Mouse (Mus musculus): ENCODE results near the gene Tbxas1. TPM values are rescaled to one million over a fixed set of nuclear protein-coding genes. Genes with fewer than 3 reads are reported as not detected.

Tbxas1 gene
- total RNA-seq, 2 experiments from 2014 or later = 0.79 to 0.81 TPM

DNA sequence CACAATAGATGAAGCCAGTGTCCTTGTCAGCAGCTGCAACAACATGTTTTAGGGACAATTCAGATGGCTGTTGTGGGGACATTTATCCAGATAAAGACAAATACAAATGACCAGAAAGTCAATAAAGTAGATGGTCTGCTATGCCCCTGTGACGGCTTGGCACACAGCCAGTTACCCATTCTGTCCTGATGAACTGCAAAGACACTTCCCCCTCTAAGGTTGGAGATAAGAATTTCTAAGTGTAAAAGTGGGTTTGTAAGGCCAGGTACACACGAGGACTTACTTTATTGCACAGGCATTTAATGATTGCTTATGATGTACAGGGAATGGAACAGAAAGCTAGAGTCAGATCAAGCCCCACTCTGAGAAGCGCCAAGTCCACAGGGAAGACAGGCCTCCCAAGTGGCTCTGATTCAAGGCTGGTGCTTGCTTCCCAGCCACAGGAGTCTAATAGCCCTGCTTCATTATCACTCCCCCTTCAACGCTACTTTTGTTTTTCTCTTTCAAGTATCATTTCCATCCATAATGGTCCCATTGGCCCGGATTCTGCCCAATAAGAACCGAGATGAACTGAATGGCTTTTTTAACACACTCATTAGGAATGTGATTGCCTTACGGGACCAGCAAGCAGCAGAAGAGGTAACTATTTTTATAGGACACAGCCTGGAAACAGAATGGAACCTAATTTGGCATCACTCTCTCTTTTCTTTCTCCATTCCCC is 147.4 kb downstream of the Tbxas1 start:
- intact Hi-C loops (cut with DNase I) = no loop called here
- no peak for DNase-seq

- intact Hi-C loops (cut with DNase I) = no loop called here
- DNase-seq = no peak
Observed at GRCm38 (mm10) chr6:39024631-39025030, 149.4 kb downstream of the Tbxas1 start.

DNA sequence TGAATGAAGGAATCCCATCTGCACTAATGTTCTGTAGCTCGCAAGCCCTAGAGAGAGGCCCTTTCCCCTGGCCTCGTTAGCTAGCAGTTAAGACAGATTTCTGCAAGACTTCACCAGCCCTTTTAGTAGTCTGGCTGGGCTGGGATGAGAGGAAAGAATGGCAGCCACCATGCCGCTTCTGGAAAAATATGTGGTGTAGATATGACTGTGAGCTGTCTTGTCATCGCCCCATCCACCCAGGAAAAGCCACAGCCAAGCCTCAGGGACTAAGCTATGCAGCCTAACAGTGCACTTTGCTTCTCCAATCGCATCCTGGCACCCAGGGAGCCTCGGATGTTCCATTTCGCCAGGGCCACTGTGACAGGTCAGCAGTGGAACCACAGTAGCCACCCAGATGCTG is 149.8 kb downstream of the Tbxas1 start:
- intact Hi-C loops (cut with DNase I) = no loop called here
- DNase-seq = no peak

- DNase-seq = no peak
- intact Hi-C loops (cut with DNase I) = no loop called here
Observed at GRCm38 (mm10) chr6:39030714-39031113, 155.5 kb downstream of the Tbxas1 start.

GRCm38 (mm10) chr6:39033676-39034075 is 158.5 kb downstream of the Tbxas1 start:
- intact Hi-C loops (cut with DNase I) = no loop called here
- no peak for DNase-seq

- intact Hi-C loops (cut with DNase I) = no loop called here
- no peak for DNase-seq
Observed at GRCm38 (mm10) chr6:39035039-39035438, 159.8 kb downstream of the Tbxas1 start.

DNA sequence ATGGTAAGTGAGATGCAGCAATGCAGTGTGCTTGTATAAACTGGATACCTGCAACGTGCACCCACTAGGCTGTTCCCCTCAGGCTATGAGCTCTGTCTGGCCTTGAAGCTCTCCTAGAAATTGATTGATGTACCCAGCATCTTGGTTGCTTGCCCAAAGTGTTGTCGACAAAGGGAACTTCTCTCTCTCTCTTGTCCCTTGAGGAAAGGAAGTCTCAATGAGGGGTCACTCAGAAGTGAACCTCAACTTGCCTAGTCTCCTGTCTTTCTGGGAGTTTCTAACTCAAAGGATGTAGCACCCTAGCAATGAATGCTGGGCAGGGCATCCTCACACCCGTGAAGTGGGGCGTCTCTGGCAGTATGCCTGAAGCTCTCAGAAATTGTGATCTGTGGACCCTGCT is 161.0 kb downstream of the Tbxas1 start:
- no peak for DNase-seq

DNA sequence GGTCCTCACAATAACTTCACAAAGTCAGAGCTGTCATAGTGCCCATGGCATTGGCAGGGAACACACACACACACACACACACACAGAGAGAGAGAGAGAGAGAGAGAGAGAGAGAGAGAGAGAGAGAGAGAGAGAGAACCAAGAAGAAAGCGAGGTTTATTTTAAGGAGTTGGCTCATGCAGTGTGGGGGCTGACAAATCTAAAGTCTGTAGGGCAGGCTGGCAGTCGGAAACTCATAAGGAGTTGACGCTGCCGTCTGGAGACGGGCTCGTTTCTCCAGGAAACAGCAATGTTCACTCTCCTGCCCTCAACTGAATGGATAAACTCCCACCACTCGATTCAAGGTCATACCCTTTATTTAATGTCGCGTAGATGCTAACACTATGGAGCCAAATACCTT is 165.2 kb downstream of the Tbxas1 start:
- no peak for DNase-seq
- intact Hi-C loops (cut with DNase I) = no loop called here

More for the DNA sequence above, 161.0 kb downstream of the Tbxas1 start:
- intact Hi-C loops (cut with DNase I) = no loop called here

DNA sequence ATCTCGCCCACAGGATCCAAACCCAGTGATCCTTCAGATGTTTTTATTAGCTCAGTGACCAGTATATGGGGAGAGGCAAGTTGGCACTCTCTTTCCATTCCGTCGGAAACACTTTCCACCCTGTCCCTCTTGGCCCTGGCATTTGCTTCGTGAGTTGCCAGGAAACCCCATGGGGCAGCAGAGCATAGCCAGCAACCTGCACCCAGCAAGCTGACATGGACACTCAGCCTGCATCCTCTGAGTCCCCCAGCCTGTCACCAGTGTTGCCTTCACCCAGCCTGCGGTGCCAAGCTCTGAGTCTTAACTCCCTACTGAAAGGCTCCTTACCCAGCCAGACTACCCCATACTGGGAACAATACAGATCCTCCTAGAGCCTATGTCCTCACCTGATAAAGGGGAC is 173.9 kb downstream of the Tbxas1 start:
- intact Hi-C loops (cut with DNase I) = no loop called here
- DNase-seq = no peak

- DNase-seq = no peak
Observed at GRCm38 (mm10) chr6:39050836-39051235, 175.6 kb downstream of the Tbxas1 start.

GRCm38 (mm10) chr6:39051799-39052556 is 176.8 kb downstream of the Tbxas1 start:
- intact Hi-C loops (cut with DNase I) = no loop called here
- DNase-seq = no peak

More at GRCm38 (mm10) chr6:39050836-39051235, 175.6 kb downstream of the Tbxas1 start:
- intact Hi-C loops (cut with DNase I) = no loop called here

GRCm38 (mm10) chr6:39052636-39053035 is 177.4 kb downstream of the Tbxas1 start:
- DNase-seq = no peak
- intact Hi-C loops (cut with DNase I) = no loop called here

DNA sequence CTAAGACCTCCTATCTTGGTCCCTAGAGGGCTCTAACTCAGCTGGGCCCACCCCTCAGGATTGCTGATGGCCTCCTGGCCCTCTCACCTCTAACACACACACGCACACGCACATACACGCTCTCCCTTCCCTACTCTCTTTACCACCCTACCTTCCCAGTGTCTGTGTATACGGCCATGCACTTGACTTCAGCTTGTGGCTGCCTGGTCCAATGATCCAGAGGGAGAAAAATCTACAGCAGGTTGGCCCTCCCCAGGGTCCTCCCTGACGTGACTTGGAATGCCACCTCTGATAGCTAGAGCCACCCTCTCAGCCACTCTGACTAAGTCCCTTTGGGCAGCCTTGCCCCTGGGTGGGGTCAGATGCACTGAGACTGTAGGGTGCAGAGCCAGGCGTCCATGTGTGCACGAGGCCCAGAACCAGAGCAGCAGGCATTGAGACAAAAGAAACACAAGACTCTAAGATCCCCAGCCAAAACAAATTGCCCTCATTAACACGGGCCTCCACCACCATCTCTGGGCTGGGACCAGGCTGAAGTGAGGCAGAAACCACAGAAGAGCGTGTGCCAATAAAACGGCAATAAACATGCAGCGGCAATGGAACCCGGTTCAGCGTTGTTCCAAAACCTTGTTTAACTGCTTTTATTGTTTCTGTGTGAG is 179.1 kb downstream of the Tbxas1 start:
- no peak for DNase-seq

DNA sequence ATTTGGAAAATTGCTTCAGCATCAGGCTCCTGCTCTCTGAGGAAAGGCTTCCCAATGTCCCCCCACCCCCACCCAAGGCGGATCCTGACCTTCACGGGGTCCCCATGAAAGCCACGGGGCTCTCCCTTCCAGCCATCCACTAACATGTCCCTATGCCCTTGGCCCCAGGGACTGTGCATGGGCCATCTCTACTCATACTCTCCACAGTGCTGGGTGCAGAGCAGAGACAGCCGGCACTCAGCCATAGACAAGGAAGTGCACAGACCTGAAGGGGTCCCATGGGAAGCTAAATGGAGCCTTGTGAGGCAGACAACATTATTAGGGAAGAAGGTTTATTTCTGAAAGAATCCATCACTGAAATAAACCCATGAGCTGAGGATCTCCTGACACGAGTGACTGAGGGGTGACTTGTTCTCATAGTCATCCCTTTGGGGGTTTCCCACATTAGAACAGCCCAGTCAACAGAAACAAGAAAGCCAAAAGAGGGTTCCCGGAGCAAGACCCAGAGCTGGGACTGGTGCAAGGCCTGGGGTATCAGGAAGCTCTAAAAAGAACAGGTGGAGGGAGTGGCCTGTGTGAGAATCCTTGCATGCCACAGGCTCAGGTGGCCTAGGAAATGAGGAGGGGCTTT is 179.8 kb downstream of the Tbxas1 start:
- no peak for DNase-seq
- intact Hi-C loops (cut with DNase I) = no loop called here

More for the DNA sequence above, 179.1 kb downstream of the Tbxas1 start:
- intact Hi-C loops (cut with DNase I) = no loop called here

- DNase-seq = no peak
- intact Hi-C loops (cut with DNase I) = no loop called here
Observed at GRCm38 (mm10) chr6:39055831-39056261, 180.6 kb downstream of the Tbxas1 start.

DNA sequence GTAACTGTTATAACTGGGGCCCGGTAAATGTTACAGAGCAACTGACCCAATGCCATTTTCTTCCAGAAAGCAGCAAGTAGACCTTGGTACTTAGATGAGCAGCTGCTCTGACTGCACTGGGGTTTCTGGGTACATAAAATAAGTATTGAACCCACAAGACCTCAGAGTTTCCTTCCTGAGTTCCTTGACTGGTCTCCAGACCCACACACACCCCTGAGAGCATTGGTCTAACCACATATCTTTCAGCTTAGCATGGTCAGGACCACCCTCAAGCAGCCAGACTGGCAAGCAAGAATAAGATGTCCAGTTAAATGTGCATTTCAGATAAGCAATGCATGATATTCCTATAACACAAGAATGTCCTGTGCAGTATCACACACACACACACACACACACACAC is 182.0 kb downstream of the Tbxas1 start:
- intact Hi-C loops (cut with DNase I) = no loop called here

DNA sequence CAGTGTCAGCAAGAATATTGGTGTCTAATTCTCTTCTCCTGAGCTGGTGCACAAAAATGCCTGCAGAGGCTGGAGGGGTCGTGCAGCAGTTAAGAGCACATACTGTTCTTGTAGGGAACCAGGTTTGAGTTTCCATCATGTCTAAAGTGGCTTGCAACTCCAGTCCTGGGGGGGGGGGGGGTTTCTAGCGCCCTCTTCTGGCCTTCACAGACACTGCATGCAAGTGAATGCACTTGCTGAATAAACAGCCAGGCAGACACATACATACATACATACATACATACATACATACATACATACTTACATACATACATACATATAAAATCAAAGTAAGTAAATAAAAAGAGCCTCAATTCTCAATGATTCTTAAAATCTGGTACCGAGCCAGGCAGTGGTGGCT is 183.2 kb downstream of the Tbxas1 start:
- intact Hi-C loops (cut with DNase I) = no loop called here
- no peak for DNase-seq

More for the DNA sequence above, 182.0 kb downstream of the Tbxas1 start:
- no peak for DNase-seq

DNA sequence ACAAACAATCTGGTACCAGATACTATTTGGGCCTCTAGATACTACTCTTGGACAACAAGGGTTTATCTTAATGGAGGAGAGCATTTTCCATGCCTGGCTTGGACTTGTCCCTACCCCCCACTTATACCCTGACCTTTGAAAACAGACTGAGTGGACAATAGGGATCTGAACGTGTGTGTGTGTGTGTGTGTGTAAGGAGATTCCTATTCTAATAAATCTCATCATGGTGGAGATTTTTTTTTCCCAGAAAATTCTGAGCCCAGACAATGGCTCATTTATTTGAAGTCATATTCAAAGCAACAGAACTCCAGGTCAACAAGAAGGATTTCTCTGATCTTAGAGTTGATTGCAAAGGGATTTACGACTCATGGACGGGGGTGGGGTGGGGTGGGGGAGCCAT is 183.7 kb downstream of the Tbxas1 start:
- no peak for DNase-seq
- intact Hi-C loops (cut with DNase I) = no loop called here

GRCm38 (mm10) chr6:39059547-39060497 is 184.6 kb downstream of the Tbxas1 start:
- intact Hi-C loops (cut with DNase I) = no loop called here
- DNase-seq = no peak

DNA sequence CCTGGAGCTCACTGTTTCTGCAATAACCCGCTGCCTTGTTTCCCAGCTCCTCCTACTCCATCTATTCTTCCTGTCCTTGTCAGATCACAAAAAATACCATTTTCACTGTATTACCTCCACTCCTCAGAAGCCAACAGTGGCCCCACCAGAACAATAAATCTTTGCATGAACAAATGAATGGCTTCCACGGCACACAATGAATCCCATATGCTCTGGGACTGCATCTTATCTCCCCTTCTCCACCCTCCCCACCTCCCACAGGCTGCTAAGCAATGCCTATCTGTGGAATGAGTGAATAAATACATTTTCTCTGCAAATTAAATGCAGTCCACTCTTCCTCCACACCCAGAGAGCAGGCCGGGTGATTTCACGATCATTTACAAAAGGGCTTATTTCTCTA is 186.0 kb downstream of the Tbxas1 start:
- intact Hi-C loops (cut with DNase I) = no loop called here
- no peak for DNase-seq

Measured in gastrocnemius, postnatal 36 days (tissue).